Mouse (Mus musculus): ENCODE data around the gene Cdh1. TPM values are rescaled to one million over a fixed set of nuclear protein-coding genes. Genes with fewer than 3 reads are reported as not detected.

Gene Cdh1
- polyA plus RNA-seq, 1 experiment from 2014 or later: 11.4 TPM

DNA sequence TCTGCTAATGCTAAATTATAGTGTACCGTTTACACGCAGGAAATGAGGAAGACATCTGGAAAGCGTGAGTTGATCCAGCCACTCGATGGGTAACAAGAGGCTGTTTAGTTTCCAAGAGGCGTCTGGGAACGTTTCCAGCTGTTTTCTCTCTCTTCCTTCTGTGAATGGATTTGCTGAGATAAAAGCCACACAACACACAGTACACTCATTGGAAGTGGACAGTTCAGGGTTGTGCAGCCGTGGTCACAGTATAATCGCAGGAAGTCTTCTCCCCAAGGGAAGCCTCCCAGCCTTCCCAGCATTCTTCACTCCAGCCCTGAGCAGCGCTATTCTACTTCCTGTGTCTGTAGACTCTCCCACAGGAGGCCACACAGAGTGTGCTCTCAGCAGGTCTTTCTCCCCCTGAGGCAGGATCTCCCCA, 101.8 kb downstream of the Cdh1 start:
- H3K27ac ChIP-seq: peak overlapping the region; percentile 69
- DNase-seq (ENCODE audit: low spot score): no peak
- 53% methylated on average over 9 of the region's 9 CpGs for WGBS

DNA sequence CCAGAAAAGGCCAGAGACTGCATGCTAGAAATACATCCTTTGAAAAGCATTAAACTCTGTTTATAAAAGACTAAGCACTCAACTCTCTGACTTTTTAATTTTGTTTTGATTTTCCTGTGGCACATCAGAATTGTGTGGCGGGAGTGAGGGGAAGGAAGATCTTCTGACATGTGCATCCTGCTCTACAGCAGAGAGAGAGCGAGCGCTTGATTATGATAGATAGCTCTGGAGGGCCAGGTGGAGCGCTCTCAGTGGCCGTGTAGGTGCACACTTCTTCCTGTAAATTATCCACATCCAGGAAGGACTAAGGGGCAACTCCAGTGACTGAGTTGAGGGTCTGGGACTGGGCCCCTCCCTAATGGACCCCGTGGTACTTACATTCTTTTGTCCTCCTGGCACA, 103.0 kb downstream of the Cdh1 start:
- H3K4me3 ChIP-seq: no peak overlapping the region
- peaks cover 3% of the 10 kb centered on the region; the same call in 1 of the 2 replicates for H3K4me1 ChIP-seq
- H3K36me3 ChIP-seq: peaks cover 19% of the 10 kb centered on the region
- H3K27ac ChIP-seq: no peak overlapping the region
- H3K9me3 ChIP-seq: no peaks in the 10 kb centered on the region
- no peak for DNase-seq (ENCODE audit: low spot score)
- WGBS: 88% methylated on average over 6 of the region's 6 CpGs
- no peaks in the 10 kb centered on the region for H3K27me3 ChIP-seq (ENCODE audit: insufficient read depth, poor library complexity, severe bottlenecking)

More for the DNA sequence above, 101.8 kb downstream of the Cdh1 start:
- H3K36me3 ChIP-seq: peaks cover 31% of the 10 kb centered on the region
- no peak overlapping the region for H3K4me3 ChIP-seq
- H3K4me1 ChIP-seq: peaks cover 3% of the 10 kb centered on the region; the same call in 1 of the 2 replicates
- no peaks in the 10 kb centered on the region for H3K27me3 ChIP-seq (ENCODE audit: insufficient read depth, poor library complexity, severe bottlenecking)
- no peaks in the 10 kb centered on the region for H3K9me3 ChIP-seq

DNA sequence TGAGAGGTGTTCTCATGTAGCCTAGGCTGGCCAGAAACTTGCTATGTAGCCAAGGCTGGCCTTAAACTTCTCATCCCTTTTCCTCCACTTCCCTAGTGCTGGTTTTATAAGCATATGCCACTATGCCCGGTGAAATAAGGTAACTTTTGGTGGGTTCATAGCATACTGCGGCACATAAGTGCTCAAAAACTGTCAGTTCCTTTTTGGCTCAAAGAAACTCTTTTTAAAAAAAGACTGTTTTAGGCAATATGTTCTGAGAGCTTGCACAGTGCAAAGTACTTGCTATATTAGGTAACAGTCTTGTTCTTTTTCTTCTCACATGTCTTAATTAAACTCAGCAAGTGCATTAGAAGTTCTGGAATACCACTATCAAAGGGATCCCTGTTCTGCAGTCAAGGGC, 106.9 kb downstream of the Cdh1 start:
- peaks cover 7% of the 10 kb centered on the region; the same call in 1 of the 2 replicates for H3K4me1 ChIP-seq
- 93% methylated on average over 2 of the region's 2 CpGs for WGBS
- no peak overlapping the region for H3K27ac ChIP-seq
- no peaks in the 10 kb centered on the region for H3K9me3 ChIP-seq
- H3K27me3 ChIP-seq (ENCODE audit: insufficient read depth, poor library complexity, severe bottlenecking): no peaks in the 10 kb centered on the region
- no peak for DNase-seq (ENCODE audit: low spot score)
- H3K4me3 ChIP-seq: no peak overlapping the region
- H3K36me3 ChIP-seq: 0 out of 2 replicates have a peak, but pooled peaks cover 2% of the 10 kb centered on the region

DNA sequence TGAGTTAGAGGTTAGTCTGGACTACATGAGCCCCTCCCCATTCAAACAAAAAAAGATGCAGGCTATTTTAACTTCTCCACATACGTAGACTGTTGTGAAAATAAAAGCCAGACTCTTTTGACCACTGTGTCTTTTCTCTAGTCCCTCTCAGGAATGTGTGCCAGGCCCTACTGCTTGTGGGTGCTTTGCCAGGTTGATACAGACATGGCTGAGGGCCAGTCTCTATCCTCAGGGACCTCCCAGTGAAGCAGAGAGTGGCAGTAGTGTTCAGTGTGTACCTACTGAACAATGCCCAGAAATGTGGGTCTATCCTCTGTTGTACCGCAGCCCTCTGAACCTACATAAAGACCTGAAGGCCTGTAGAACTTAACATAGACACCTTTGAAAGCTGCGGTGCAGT, 109.3 kb downstream of the Cdh1 start:
- 93% methylated on average over 3 of the region's 3 CpGs for WGBS
- Histone ChIP-seq H3K9me3 (no peaks in the 10 kb centered on the region), H3K27me3 (ENCODE audit: insufficient read depth, poor library complexity, severe bottlenecking) (no peaks in the 10 kb centered on the region), H3K27ac (no peak overlapping the region), H3K36me3 (0 out of 2 replicates have a peak, but pooled peaks cover 2% of the 10 kb centered on the region), H3K4me3 (no peak overlapping the region), H3K4me1 (peaks cover 7% of the 10 kb centered on the region; the same call in 1 of the 2 replicates)
- no peak for DNase-seq (ENCODE audit: low spot score)

DNA sequence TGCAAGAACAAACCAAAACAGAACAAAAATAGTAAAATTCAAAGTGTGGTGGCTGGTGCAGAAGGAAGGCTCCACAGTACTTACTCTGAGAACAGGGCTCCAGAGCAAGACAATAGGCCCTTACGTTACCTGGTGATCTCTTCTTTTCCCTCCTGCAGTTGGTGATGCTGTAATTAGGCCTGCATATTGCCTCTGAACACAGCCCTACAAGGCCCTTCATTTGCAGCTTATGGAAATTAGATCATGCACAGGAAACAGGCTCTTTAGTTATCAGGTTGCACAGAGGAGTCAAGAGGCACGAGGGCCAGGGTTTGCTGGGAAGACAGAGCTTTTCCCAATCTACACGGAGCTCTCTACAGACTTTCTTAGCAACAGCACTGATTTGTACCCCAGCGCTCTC, 111.1 kb downstream of the Cdh1 start:
- 39% methylated on average over 4 of the region's 4 CpGs for WGBS
- no peaks in the 10 kb centered on the region for H3K27me3 ChIP-seq (ENCODE audit: insufficient read depth, poor library complexity, severe bottlenecking)
- H3K4me3 ChIP-seq: no peak overlapping the region
- H3K36me3 ChIP-seq: 0 out of 2 replicates have a peak, but pooled peaks cover 2% of the 10 kb centered on the region
- H3K9me3 ChIP-seq: no peaks in the 10 kb centered on the region
- H3K27ac ChIP-seq: peak overlapping the region; percentile 64
- H3K4me1 ChIP-seq: peaks cover 16% of the 10 kb centered on the region
- DNase-seq (ENCODE audit: low spot score): no peak

DNA sequence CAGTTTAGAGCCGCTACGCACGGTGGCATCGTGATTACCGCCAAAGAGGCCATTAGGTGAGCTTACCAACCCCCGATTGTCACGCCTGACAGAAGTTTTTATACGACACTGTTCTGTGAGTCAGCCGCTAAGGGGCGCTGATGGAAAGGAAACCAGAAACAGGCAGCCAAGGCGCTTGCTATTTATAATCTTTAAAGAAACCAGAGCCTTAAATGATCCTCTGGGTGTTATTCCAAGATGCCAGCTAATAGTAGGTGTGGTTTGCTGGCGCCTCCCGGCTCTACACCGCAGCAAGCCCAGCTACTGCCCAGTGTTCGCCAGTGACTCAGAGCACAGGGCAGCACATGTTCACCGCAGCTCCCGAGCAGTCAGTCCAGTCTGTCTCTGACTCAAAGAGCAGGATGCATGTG, 114.9 kb downstream of the Cdh1 start:
- Histone ChIP-seq H3K9me3 (no peaks in the 10 kb centered on the region), H3K4me3 (peak overlapping the region; percentile 22; the same call in 1 of the 2 replicates), H3K27me3 (ENCODE audit: insufficient read depth, poor library complexity, severe bottlenecking) (no peaks in the 10 kb centered on the region), H3K27ac (peak overlapping the region; percentile 56; the same call in 1 of the 2 replicates), H3K4me1 (peaks cover 16% of the 10 kb centered on the region), H3K36me3 (peaks cover 24% of the 10 kb centered on the region)
- 24% methylated on average over 17 of the region's 17 CpGs for WGBS
- DNase-seq (ENCODE audit: low spot score): peak; percentile 82

Other genes starting within 250 kb of the Cdh1 start
- 12.5 and 19.3 TPM in 2 replicates for gene Zfp90, start 188.0 kb upstream of the Cdh1 start, polyA plus RNA-seq (2016; fragmentation: Nextera tagmentation; extraction: Ambion mirVana)
- gene 6030452D12Rik, start 102.8 kb upstream of the Cdh1 start, polyA plus RNA-seq (2016; fragmentation: Nextera tagmentation; extraction: Ambion mirVana): not detected in 2 replicates
- gene Cdh3, start 92.5 kb upstream of the Cdh1 start, polyA plus RNA-seq (2016; fragmentation: Nextera tagmentation; extraction: Ambion mirVana): 31.2 and 37.7 TPM in 2 replicates
- 4.9 and 6.8 TPM in 2 replicates for gene Gm10073, start 29.9 kb upstream of the Cdh1 start, polyA plus RNA-seq (2016; fragmentation: Nextera tagmentation; extraction: Ambion mirVana)
- gene Tango6, start 79.7 kb downstream of the Cdh1 start, polyA plus RNA-seq (2016; fragmentation: Nextera tagmentation; extraction: Ambion mirVana): 10.5 and 10.9 TPM in 2 replicates